Mouse (Mus musculus) forebrain, embryonic 16.5 days (tissue): ENCODE data around the gene Lama5. TPM values are rescaled to one million over a fixed set of nuclear protein-coding genes. Genes with fewer than 3 reads are reported as not detected.

Experiments
- ATAC-seq: fragments of 200-750 bp; cut with Nextera tagmentation; 2 replicates; pipeline ENCODE4 v1.8.0; 2017; ENCODE audit warnings: mild to moderate bottlenecking, moderate library complexity
- H3K27ac ChIP-seq: fragments of 300-500 bp; sonication (generic); 2 replicates; pipeline ENCODE4 v1.5.1; 2014; ENCODE audit warnings: low read length, control low read depth
- H3K27me3 ChIP-seq: fragments of 300-500 bp; sonication (generic); replicated peaks from 2 replicates; pipeline ENCODE4 v1.6.1; 2014; ENCODE audit warnings: low read length; ENCODE audit not compliant: control insufficient read depth, insufficient read depth
- H3K36me3 ChIP-seq: fragments of 300-500 bp; sonication (generic); 2 replicates; pipeline ENCODE4 v1.6.1; 2014; ENCODE audit not compliant: control insufficient read depth, insufficient read depth
- H3K4me1 ChIP-seq: fragments of 300-500 bp; sonication (generic); replicated peaks from 2 replicates; pipeline ENCODE4 v1.6.1; 2014; ENCODE audit warnings: low read length; ENCODE audit not compliant: control insufficient read depth, insufficient read depth
- H3K4me2 ChIP-seq: fragments of 300-500 bp; sonication (generic); 2 replicates; pipeline ENCODE4 v1.6.1; 2014; ENCODE audit warnings: mild to moderate bottlenecking, low read length, control low read depth
- H3K4me3 ChIP-seq: fragments of 300-500 bp; sonication (generic); replicated peaks from 2 replicates; pipeline ENCODE4 v1.5.1; 2014; ENCODE audit warnings: mild to moderate bottlenecking, low read length, control low read depth
- H3K9ac ChIP-seq: fragments of 300-500 bp; sonication (generic); replicated peaks from 2 replicates; pipeline ENCODE4 v1.6.1; 2014; ENCODE audit warnings: low read depth, low read length, control low read depth
- H3K9me3 ChIP-seq: fragments of 300-500 bp; sonication (generic); 2 replicates; pipeline ENCODE4 v1.6.1; 2016; ENCODE audit warnings: low read length; ENCODE audit not compliant: control insufficient read depth
- whole genome bisulfite sequencing: fragments of 180-500 bp; shearing (Covaris S2); extraction: QIAGEN DNeasy Blood & Tissue Kit; methylation state at CpG from one replicate; pipeline ENCODE4 v1.1.7; 2014; 5-methylcytosine and 5-hydroxymethylcytosine counted together
- polyA plus RNA-seq: library from polyadenylated mRNA; unstranded; fragments of >200 nt; fragmentation: Nextera tagmentation; extraction: Ambion mirVana; gene quantifications from 2 replicates; pipeline ENCODE4 v1.2.1, GENCODE M21; 2015

Gene Lama5
- polyA plus RNA-seq, 1 experiment from 2014 or later, result 3.2 TPM

DNA sequence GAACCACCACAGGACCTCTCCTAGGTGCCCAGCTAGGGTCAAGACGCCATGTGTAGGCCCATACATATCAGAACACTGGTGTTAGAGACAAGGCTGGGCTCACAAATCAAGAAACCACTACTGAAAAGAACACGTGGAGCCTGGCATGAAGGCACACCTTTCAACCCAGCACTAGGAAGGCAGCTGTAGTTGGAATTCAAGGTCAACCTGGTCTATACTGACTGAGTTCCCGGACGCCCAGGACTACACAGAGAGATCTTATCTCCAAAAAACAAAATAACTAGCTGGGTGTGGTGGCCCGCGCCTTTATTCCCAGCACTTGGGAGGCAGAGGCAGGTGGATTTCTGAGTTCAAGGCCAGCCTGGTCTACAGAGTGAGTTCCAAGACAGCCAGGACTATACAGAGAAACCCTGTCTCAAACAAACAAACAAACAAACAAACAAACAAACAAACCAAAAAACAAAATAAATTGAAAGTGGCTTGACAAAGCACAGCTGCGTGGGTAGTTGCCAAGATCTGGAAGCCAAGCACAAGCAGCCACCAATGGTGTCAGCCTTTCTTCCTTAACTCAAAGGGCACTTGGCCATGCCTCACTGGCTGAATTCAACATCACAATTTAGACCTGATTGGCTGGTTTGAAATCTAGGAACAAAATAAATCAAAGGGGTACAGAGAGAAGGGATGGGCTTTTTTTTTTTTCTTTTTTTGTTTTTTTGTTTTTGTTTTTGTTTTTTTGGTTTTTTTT is 12.1 kb upstream of the Lama5 start:
- Histone ChIP-seq H3K36me3 (no peaks in the 10 kb centered on the region), H3K9me3 (no peaks in the 10 kb centered on the region), H3K27me3 (no peaks in the 10 kb centered on the region), H3K4me2 (no peak overlapping the region), H3K4me3 (no peak overlapping the region), H3K9ac (no peak overlapping the region), H3K4me1 (no peaks in the 10 kb centered on the region), H3K27ac (no peak overlapping the region)
- WGBS, result 89% methylated on average over 7 of the region's 7 CpGs
- ATAC-seq, result no peak

DNA sequence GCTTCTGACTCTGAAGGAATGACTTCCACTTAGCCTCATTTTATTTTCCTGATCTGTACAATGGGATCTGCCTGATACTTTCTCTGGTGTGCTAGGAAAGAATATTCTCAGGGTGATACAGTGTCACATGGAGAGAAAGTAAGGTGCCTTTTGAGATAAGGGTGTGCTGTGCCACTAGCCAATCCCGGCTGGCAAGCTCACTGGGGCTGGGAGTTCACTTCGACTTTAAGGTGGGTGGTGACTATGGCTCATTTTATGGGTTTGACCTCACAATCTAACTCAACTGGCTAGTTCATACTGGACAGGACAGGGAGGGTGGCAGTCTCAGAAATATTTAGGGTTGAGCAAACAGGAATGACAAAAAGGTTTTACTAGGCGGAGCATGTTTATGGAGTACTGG is 11.3 kb upstream of the Lama5 start:
- no peak overlapping the region for H3K4me3 ChIP-seq
- H3K27me3 ChIP-seq, result no peaks in the 10 kb centered on the region
- 91% methylated on average over 3 of the region's 3 CpGs for WGBS

DNA sequence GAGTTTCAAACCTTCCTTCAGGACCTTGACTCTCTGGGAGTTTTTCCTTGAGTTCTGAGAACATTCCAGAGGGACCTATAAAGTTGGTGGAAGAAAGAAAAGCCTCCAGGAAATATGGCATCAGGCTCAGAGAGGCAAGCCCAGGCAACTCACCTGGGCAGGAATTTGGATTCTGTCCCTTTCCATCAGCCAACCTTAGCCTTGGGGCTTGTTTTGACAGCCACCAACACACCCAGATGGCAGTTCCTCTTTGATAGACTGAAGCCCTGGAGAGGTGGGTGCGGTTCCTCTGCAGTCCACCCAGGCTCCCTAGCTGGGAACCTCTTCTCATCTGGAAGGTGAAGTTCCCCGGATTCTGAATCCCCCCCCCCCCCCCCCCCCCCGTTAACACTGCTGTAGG is 10.8 kb upstream of the Lama5 start:
- H3K9me3 ChIP-seq, result no peaks in the 10 kb centered on the region
- no peaks in the 10 kb centered on the region for H3K4me1 ChIP-seq
- H3K4me3 ChIP-seq, result no peak overlapping the region
- no peaks in the 10 kb centered on the region for H3K27me3 ChIP-seq
- WGBS, result 55% methylated on average over 3 of the region's 3 CpGs
- H3K4me2 ChIP-seq, result no peak overlapping the region
- no peaks in the 10 kb centered on the region for H3K36me3 ChIP-seq
- H3K27ac ChIP-seq, result no peak overlapping the region
- ATAC-seq, result no peak
- H3K9ac ChIP-seq, result no peak overlapping the region

More for the DNA sequence above, 11.3 kb upstream of the Lama5 start:
- Histone ChIP-seq H3K27ac (no peak overlapping the region), H3K9ac (no peak overlapping the region), H3K4me2 (no peak overlapping the region), H3K9me3 (no peaks in the 10 kb centered on the region), H3K36me3 (no peaks in the 10 kb centered on the region), H3K4me1 (no peaks in the 10 kb centered on the region)
- ATAC-seq, result no peak

DNA sequence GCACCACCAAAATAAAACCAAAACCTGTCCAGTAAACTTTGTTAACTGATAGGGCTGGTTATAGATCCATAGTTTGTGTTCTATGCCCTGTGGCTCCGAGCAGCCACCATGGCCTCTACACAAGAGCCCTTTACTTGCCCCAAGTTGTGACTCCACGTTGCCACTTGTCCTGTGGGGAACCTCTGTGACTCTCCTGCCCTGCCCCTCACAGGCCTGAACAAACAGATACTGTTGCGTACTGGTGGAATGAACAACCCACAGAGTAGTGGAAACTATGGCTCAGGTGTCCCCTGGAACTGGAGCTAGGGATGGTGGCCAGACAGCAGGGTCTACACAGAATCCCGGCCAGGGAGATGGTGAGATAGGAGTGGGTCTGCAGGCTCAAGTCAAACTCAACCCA is 10.1 kb upstream of the Lama5 start:
- no peaks in the 10 kb centered on the region for H3K9me3 ChIP-seq
- ATAC-seq, result no peak

DNA sequence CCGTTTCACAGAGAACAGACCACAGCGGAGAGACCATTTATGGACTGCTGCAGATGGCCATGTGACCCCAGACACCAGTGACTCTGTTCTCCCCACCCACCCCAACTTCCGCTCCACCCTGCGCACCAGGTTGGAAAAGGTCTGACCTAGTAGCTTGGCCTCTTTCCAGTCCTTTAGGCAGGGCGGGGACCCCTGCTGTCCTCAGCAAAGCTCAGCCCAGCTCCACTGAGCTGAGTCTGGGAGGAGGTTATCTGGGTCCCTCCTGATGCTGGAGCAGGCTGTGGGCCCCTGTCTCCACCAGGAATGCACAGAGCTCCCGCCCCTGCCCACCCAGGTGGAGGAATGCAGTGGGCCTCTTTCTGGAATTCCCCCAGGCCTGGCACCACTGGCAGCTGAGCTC is 9.3 kb upstream of the Lama5 start:
- H3K36me3 ChIP-seq, result no peaks in the 10 kb centered on the region
- H3K4me3 ChIP-seq, result no peak overlapping the region
- no peaks in the 10 kb centered on the region for H3K4me1 ChIP-seq
- ATAC-seq, result no peak
- H3K9me3 ChIP-seq, result no peaks in the 10 kb centered on the region
- no peak overlapping the region for H3K9ac ChIP-seq
- H3K4me2 ChIP-seq, result no peak overlapping the region
- 52% methylated on average over 6 of the region's 6 CpGs for WGBS
- no peak overlapping the region for H3K27ac ChIP-seq
- H3K27me3 ChIP-seq, result no peaks in the 10 kb centered on the region

More for the DNA sequence above, 10.1 kb upstream of the Lama5 start:
- no peak overlapping the region for H3K4me3 ChIP-seq
- no peak overlapping the region for H3K4me2 ChIP-seq
- WGBS, result 96% methylated on average over 4 of the region's 4 CpGs
- H3K9ac ChIP-seq, result no peak overlapping the region
- H3K27me3 ChIP-seq, result no peaks in the 10 kb centered on the region
- H3K27ac ChIP-seq, result no peak overlapping the region
- H3K4me1 ChIP-seq, result no peaks in the 10 kb centered on the region
- H3K36me3 ChIP-seq, result no peaks in the 10 kb centered on the region

DNA sequence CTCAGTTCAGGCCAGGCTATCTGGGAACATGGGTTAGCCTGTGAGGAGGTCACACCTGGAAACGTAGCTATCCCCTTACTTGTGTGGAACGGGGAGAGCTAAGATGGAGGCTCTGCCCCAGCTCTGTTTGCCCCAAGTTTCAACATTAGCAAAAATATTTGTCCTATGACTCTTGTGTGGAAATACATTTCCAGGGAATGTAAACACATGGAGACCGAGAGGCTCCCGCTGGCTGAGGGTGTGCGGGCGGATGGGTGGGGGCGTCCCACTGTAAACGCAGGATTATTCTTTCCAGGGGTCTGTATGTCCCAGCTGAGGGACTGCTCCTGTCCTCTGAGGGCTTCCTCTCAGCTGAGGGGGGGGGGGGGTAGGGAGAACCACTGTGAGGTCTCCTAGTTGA is 8.7 kb upstream of the Lama5 start:
- no peaks in the 10 kb centered on the region for H3K4me1 ChIP-seq
- no peaks in the 10 kb centered on the region for H3K36me3 ChIP-seq
- no peaks in the 10 kb centered on the region for H3K9me3 ChIP-seq
- H3K4me3 ChIP-seq, result no peak overlapping the region
- WGBS, result 93% methylated on average over 8 of the region's 8 CpGs
- no peak overlapping the region for H3K27ac ChIP-seq
- H3K4me2 ChIP-seq, result no peak overlapping the region
- H3K27me3 ChIP-seq, result no peaks in the 10 kb centered on the region
- no peak for ATAC-seq
- no peak overlapping the region for H3K9ac ChIP-seq

DNA sequence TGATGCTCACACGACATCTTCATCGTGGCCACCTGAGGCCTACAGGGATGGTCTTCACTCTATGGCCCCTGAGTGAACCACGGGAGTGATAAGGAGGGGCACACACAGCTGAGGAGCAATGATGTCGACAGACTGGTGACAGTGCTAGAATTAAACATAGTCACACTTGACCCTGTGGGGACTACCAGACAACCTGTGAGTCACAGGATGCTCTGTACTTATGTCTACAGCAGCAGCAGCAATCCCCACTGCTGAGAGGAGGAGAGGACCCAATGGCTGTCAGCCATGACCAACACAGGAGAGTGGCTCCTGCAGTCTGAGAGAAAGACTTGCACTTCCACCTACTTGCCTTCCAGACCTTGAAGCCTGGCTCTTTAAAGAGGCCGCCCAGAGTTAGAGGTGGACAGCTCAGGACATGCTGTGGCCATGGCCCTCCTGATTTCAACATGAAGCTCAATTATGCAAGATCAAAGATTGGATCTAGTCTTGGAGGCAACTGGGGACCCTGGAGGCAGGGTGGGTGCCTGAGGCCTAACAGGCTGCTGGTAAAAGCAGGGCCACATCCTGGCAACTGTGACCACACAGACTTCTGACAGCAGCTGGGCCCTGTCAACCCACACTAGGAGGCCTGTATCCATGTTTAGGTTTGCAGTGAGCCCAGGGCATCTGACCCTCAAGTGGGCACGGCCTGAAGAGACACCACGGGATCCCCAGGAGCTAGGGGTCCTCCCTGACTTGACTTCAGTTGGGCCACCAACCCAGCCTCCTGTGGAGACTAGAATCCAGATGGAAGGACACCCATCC is 7.6 kb upstream of the Lama5 start:
- H3K36me3 ChIP-seq, result no peaks in the 10 kb centered on the region
- H3K4me2 ChIP-seq, result no peak overlapping the region
- H3K9me3 ChIP-seq, result no peaks in the 10 kb centered on the region
- H3K9ac ChIP-seq, result no peak overlapping the region
- H3K27me3 ChIP-seq, result no peaks in the 10 kb centered on the region
- H3K4me1 ChIP-seq, result no peaks in the 10 kb centered on the region; the same call in 1 of the 2 replicates
- H3K27ac ChIP-seq, result no peak overlapping the region
- no peak for ATAC-seq
- 91% methylated on average over 7 of the region's 7 CpGs for WGBS
- no peak overlapping the region for H3K4me3 ChIP-seq

DNA sequence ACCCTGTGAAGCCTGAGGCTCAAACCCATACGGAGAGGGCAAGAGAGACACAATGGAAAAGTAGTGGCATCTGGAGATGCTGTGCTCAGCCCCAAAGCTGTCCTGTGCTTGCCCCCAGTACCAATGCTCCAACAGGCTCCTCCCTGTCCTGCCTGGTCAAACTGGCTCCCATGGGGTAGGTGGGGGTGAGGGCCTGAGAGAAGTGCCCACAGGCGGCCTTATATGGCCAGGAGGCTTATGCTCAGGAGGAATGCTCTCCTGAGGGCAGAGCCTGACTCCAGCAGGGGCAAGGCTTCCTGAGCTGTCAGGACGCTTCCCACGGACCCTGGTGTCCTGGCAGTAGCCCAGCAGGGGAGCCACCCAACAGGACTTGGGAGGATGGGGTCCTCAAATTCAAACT is 4.8 kb upstream of the Lama5 start:
- Histone ChIP-seq H3K36me3 (no peaks in the 10 kb centered on the region), H3K9me3 (no peaks in the 10 kb centered on the region), H3K27ac (no peak overlapping the region), H3K4me2 (no peak overlapping the region), H3K27me3 (no peaks in the 10 kb centered on the region; the same call in 1 of the 2 replicates), H3K4me3 (no peak overlapping the region), H3K4me1 (peaks cover 16% of the 10 kb centered on the region), H3K9ac (no peak overlapping the region)
- no peak for ATAC-seq
- WGBS, result 50% methylated on average over 4 of the region's 4 CpGs

DNA sequence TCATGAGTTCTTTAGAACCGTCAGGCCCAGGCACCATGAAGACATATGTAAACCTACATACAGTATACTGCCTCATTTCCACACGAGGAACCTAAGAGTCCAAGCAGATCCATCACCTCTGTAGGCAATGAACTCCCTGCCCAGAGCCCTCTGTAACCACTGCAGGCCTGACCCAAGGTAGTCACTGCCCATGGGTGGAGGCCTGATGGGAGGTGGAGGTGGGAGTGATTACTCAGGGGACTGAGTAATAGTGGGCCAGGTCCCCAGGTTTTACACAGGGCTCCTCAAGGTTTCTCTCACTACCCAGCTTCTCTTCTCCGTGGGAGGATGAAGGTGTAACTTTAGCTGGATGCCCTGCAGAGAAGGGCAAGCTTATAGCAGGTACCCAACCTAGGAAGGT is 3.5 kb upstream of the Lama5 start:
- H3K9me3 ChIP-seq, result no peaks in the 10 kb centered on the region
- no peaks in the 10 kb centered on the region for H3K36me3 ChIP-seq
- no peak overlapping the region for H3K4me2 ChIP-seq
- no peak for ATAC-seq
- no peaks in the 10 kb centered on the region; the same call in none of the 2 replicates for H3K27me3 ChIP-seq
- WGBS, result 79% methylated on average over 3 of the region's 3 CpGs
- H3K27ac ChIP-seq, result no peak overlapping the region
- H3K4me1 ChIP-seq, result peaks cover 23% of the 10 kb centered on the region
- no peak overlapping the region for H3K9ac ChIP-seq
- no peak overlapping the region for H3K4me3 ChIP-seq
